Mouse (Mus musculus): ENCODE results near the gene Cxcl10. TPM values are rescaled to one million over a fixed set of nuclear protein-coding genes. Genes with fewer than 3 reads are reported as not detected.

Cxcl10 gene
- total and polyA plus RNA-seq, 3 experiments, result 0.34 to 3.6 TPM; not detected in 1

DNA sequence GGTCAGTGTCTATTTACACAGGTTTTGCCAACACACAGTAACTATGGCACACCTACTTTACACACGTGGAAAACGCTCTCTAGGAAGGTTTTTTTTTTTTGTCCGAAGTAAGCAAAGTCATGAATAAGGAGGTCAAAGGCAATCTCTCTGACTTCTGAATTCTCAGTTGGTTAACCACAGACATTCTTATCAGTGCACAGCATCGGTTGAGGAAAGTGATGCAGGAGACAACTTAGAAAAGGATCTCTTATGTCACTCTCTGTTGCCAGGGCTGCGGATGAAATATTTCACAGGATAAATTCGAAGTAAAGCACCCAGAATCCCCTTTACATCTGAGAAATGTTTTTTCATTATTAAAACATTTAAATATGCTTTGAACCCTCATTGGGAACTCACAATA is 21.3 kb downstream of the Cxcl10 start:
- no peak overlapping the region for H3K4me3 ChIP-seq
- no peaks in the 10 kb centered on the region for H3K36me3 ChIP-seq (ENCODE audit: control insufficient read depth, insufficient read depth, low read length)
- H3K4me1 ChIP-seq (ENCODE audit: control insufficient read depth, insufficient read depth, low read length), result peaks cover 3% of the 10 kb centered on the region; the same call in 1 of the 2 replicates
- H3K79me2 ChIP-seq (replicated peaks; ENCODE audit: control insufficient read depth, insufficient read depth, low read length), result no peaks in the 10 kb centered on the region
- WGBS, result 73% methylated on average over 6 of the region's 6 CpGs
- TF ChIP-seq POLR2A (IDR thresholded peaks at IDR 0.05; ENCODE audit: insufficient read depth, low read depth, low read length), result no peak
- no peak for TF ChIP-seq CTCF (IDR thresholded peaks at IDR 0.05)
- no peak for TF ChIP-seq EP300 (IDR thresholded peaks at IDR 0.05; ENCODE audit: insufficient read depth, low read depth, low read length)
- intact Hi-C loops (cut with DNase I), result no loop called here
- no peak for DNase-seq
- H3K27me3 ChIP-seq (ENCODE audit: control insufficient read depth, insufficient read depth, low read length), result no peaks in the 10 kb centered on the region
- no peak overlapping the region for H3K9ac ChIP-seq (ENCODE audit: low read depth, low read length)
- H3K27ac ChIP-seq, result no peak overlapping the region

DNA sequence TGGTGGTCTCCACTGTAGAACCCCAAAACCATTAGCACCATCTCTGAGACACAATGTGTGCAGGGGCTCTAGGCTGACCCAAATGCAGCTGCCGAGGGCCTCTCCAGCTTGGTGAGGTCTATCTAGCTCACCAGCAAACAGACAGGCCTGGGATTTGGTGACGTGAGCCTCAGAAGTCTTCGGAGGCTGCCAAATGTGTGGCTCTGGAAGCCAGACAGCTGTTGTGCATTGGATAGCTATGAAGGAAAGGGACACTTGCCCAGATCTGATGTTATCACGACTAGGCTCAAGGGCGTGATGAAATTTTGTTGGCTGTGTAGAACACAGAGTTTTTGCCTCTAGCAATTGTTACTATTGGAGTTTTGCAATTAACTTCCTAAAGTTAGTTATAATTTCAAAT is 25.4 kb downstream of the Cxcl10 start:
- H3K27me3 ChIP-seq (ENCODE audit: control insufficient read depth, insufficient read depth, low read length), result no peaks in the 10 kb centered on the region
- intact Hi-C loops (cut with DNase I), result no loop called here
- TF ChIP-seq POLR2A (IDR thresholded peaks at IDR 0.05; ENCODE audit: insufficient read depth, low read depth, low read length) (no peak), CTCF (IDR thresholded peaks at IDR 0.05) (no peak), EP300 (IDR thresholded peaks at IDR 0.05; ENCODE audit: insufficient read depth, low read depth, low read length) (peak; percentile 76; the same call in 1 of the 2 replicates)
- peak; percentile 67 to 84 for DNase-seq
- no peak overlapping the region for H3K4me3 ChIP-seq
- WGBS, result 13% methylated on average over 5 of the region's 5 CpGs
- H3K9ac ChIP-seq (ENCODE audit: low read depth, low read length), result no peak overlapping the region
- H3K79me2 ChIP-seq (replicated peaks; ENCODE audit: control insufficient read depth, insufficient read depth, low read length), result no peaks in the 10 kb centered on the region
- peaks cover 2% of the 10 kb centered on the region for H3K4me1 ChIP-seq (ENCODE audit: control insufficient read depth, insufficient read depth, low read length)
- H3K27ac ChIP-seq, result peak overlapping the region; percentile 43; the same call in 1 of the 2 replicates
- no peaks in the 10 kb centered on the region for H3K36me3 ChIP-seq (ENCODE audit: control insufficient read depth, insufficient read depth, low read length)

DNA sequence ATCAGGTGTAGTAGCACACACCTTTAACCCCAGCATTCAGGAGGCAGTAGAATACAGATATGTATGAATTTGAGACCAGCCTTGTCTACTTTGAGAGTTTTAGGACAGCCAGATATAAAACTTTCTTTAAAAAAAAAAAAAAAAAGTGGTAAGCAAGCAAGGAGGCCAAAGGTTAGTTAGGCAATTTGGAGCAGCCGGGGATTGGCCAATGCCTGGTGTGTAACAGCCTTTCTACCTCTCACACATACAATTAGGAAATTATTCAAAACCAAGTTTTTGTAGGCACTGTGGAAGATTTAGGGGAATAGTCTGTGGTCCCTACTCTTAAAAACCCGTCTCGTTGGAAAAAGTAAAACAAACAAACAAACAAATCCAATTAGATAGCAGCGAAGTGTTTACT is 26.1 kb downstream of the Cxcl10 start:
- H3K27ac ChIP-seq, result no peak overlapping the region; the same call in 1 of the 2 replicates
- TF ChIP-seq POLR2A (IDR thresholded peaks at IDR 0.05; ENCODE audit: insufficient read depth, low read depth, low read length) (no peak), EP300 (IDR thresholded peaks at IDR 0.05; ENCODE audit: insufficient read depth, low read depth, low read length) (no peak), CTCF (IDR thresholded peaks at IDR 0.05) (no peak)
- no peak for DNase-seq
- H3K4me1 ChIP-seq (ENCODE audit: control insufficient read depth, insufficient read depth, low read length), result peaks cover 2% of the 10 kb centered on the region
- H3K27me3 ChIP-seq (ENCODE audit: control insufficient read depth, insufficient read depth, low read length), result no peaks in the 10 kb centered on the region
- intact Hi-C loops (cut with DNase I), result no loop called here
- no peak overlapping the region for H3K9ac ChIP-seq (ENCODE audit: low read depth, low read length)
- H3K4me3 ChIP-seq, result no peak overlapping the region
- no peaks in the 10 kb centered on the region for H3K36me3 ChIP-seq (ENCODE audit: control insufficient read depth, insufficient read depth, low read length)
- H3K79me2 ChIP-seq (replicated peaks; ENCODE audit: control insufficient read depth, insufficient read depth, low read length), result no peaks in the 10 kb centered on the region
- WGBS, result 89% methylated on average over 4 of the region's 4 CpGs

DNA sequence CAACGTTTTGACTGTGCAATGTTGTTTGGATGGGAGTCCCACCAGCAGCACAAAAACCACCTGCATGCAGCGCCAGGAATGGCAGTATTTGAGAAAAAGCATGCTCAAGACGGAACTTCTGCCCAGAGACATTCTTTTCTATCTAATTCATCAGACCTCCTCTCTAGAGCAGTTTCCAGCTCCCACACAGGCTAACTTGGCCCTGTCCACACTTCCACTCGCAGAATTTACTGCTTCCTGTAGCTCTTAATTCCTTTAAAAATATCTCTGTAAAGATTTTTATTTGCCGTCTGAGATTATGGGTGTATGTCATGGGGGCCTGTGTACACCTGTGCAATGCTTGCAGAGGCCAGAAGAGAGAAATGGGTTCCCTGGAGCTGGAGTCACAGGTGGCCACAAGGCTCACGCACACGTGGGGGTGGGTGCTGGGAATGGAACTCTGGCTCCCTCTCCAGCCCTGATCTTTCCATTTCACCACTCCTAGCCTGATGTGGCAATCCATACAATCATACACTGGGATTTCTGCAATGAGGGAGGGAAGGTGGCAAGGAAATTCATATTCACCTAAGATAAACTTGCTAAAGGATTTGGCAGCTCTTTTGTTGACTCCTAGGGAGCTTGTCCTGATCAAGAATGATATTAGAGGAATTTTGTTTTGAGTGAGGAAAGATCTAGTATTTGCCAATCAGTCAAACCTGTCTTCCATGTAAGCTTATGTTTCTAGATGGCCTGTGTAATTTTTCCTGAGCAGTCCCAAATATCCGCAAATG is 26.9 kb downstream of the Cxcl10 start:
- Histone ChIP-seq H3K79me2 (replicated peaks; ENCODE audit: control insufficient read depth, insufficient read depth, low read length) (no peaks in the 10 kb centered on the region), H3K27me3 (ENCODE audit: control insufficient read depth, insufficient read depth, low read length) (no peaks in the 10 kb centered on the region), H3K4me1 (ENCODE audit: control insufficient read depth, insufficient read depth, low read length) (peaks cover 2% of the 10 kb centered on the region), H3K27ac (no peak overlapping the region), H3K9ac (ENCODE audit: low read depth, low read length) (no peak overlapping the region), H3K36me3 (ENCODE audit: control insufficient read depth, insufficient read depth, low read length) (no peaks in the 10 kb centered on the region), H3K4me3 (no peak overlapping the region)
- DNase-seq, result no peak
- intact Hi-C loops (cut with DNase I), result no loop called here
- WGBS, result 53% methylated on average over 8 of the region's 8 CpGs
- no peak for TF ChIP-seq EP300 (IDR thresholded peaks at IDR 0.05; ENCODE audit: insufficient read depth, low read depth, low read length)
- TF ChIP-seq CTCF (IDR thresholded peaks at IDR 0.05), result no peak
- TF ChIP-seq POLR2A (IDR thresholded peaks at IDR 0.05; ENCODE audit: insufficient read depth, low read depth, low read length), result no peak

DNA sequence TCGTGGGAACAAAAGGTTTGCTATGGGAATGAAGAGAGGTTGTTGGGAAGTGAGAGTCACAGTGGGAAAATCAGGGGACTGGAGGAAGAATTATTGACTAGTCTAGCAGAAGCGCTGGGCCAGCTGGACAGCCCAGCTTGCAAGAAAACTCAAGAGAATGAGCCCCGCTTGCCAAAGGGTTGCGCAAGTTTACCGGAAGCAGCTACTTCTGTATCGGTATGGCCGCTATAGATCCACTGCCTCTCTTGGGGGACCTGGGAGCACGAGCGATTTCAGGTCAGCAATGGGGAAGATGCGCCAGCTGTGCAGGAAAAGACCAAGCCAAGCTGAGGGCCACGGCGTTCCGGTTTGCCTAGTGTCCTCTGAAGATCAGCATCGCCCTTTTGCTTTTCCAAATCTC is 30.1 kb downstream of the Cxcl10 start:
- peaks cover 2% of the 10 kb centered on the region for H3K4me1 ChIP-seq (ENCODE audit: control insufficient read depth, insufficient read depth, low read length)
- DNase-seq, result no peak
- intact Hi-C loops (cut with DNase I), result no loop called here

DNA sequence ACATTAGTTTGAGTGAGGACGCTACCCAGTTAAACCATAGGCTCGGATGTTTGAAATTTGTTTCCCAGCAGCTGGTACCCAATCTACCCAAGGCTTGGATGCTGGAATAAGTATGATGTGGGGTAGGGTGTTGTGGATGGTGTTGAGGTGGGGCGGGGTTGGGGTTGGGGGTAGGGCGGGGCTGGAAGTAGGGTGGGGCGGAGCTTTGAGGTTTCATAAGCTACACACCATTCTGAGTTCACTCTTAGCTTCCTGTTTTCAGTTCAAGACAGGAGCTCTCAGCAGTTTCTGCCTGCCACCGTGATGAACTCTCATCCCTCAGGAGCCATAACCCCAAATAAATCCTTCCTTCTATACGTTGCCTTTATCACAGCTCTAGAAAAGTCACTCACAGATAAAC is 30.6 kb downstream of the Cxcl10 start:
- TF ChIP-seq POLR2A (IDR thresholded peaks at IDR 0.05; ENCODE audit: insufficient read depth, low read depth, low read length), result no peak
- TF ChIP-seq EP300 (IDR thresholded peaks at IDR 0.05; ENCODE audit: insufficient read depth, low read depth, low read length), result no peak
- TF ChIP-seq CTCF (IDR thresholded peaks at IDR 0.05), result no peak

More for the DNA sequence above, 30.1 kb downstream of the Cxcl10 start:
- Histone ChIP-seq H3K9ac (ENCODE audit: low read depth, low read length) (no peak overlapping the region), H3K27ac (no peak overlapping the region), H3K4me3 (no peak overlapping the region), H3K36me3 (ENCODE audit: control insufficient read depth, insufficient read depth, low read length) (no peaks in the 10 kb centered on the region), H3K27me3 (ENCODE audit: control insufficient read depth, insufficient read depth, low read length) (no peaks in the 10 kb centered on the region), H3K79me2 (replicated peaks; ENCODE audit: control insufficient read depth, insufficient read depth, low read length) (no peaks in the 10 kb centered on the region)
- WGBS, result 85% methylated on average over 14 of the region's 14 CpGs
- TF ChIP-seq POLR2A (IDR thresholded peaks at IDR 0.05; ENCODE audit: insufficient read depth, low read depth, low read length) (no peak), CTCF (IDR thresholded peaks at IDR 0.05) (no peak), EP300 (IDR thresholded peaks at IDR 0.05; ENCODE audit: insufficient read depth, low read depth, low read length) (no peak)

More for the DNA sequence above, 30.6 kb downstream of the Cxcl10 start:
- Histone ChIP-seq H3K9ac (ENCODE audit: low read depth, low read length) (no peak overlapping the region), H3K36me3 (ENCODE audit: control insufficient read depth, insufficient read depth, low read length) (no peaks in the 10 kb centered on the region), H3K27ac (no peak overlapping the region), H3K27me3 (ENCODE audit: control insufficient read depth, insufficient read depth, low read length) (no peaks in the 10 kb centered on the region), H3K79me2 (replicated peaks; ENCODE audit: control insufficient read depth, insufficient read depth, low read length) (no peaks in the 10 kb centered on the region), H3K4me3 (no peak overlapping the region), H3K4me1 (ENCODE audit: control insufficient read depth, insufficient read depth, low read length) (peaks cover 2% of the 10 kb centered on the region)
- DNase-seq, result no peak
- intact Hi-C loops (cut with DNase I), result no loop called here
- 81% methylated on average over 7 of the region's 7 CpGs for WGBS

Measured in heart, adult 2 months (tissue).